Mouse (Mus musculus) neural tube, embryonic 10.5 days (tissue): ENCODE results near the gene Capn5.

Experiments
- DNase-seq: peaks from one replicate; pipeline ENCODE4 v3.0.0-alpha.2; 2017; ENCODE audit warnings: low spot score; ENCODE audit errors: extremely low spot score

Gene Capn5

DNA sequence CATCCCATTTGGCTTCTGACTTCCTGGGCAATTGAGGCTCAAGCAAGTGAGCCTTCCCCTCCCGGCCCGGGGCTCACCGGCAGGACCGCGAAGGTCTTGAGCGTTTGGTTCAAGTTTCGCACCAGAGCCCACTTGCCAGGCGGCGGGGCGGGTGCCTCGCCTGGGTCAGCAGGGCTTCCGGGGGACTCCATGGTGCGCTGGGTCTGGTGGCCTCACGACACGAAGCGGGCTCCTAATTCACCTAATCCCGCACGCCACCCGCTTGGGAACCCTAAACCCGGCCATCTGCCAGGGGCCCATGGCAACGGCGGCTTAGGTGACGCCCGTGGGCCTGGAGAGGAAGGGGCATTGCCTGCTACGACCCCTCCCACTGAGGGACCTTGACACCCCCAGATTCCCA lies 66.8 kb downstream of the Capn5 start:
- DNase-seq, result peak; percentile 37

DNA sequence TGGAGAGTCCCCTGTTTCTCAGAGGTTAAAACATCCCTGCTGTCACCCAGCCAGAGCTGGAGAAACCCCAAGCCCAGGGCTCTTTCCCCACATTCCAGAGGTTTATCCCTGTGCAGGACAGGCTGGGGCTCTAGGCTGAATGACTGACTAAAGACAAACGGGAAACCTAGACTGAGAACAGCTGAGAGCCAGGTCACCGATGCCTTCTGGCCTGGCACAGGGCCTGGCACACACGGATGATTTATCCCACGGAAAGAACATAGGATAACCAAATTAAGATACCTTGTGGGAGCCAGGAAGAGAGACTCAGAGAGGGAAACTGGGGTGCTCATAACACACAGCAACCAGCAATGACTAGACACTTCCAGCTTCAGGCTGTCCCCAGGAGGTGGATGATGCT lies 68.3 kb downstream of the Capn5 start:
- no peak for DNase-seq

DNA sequence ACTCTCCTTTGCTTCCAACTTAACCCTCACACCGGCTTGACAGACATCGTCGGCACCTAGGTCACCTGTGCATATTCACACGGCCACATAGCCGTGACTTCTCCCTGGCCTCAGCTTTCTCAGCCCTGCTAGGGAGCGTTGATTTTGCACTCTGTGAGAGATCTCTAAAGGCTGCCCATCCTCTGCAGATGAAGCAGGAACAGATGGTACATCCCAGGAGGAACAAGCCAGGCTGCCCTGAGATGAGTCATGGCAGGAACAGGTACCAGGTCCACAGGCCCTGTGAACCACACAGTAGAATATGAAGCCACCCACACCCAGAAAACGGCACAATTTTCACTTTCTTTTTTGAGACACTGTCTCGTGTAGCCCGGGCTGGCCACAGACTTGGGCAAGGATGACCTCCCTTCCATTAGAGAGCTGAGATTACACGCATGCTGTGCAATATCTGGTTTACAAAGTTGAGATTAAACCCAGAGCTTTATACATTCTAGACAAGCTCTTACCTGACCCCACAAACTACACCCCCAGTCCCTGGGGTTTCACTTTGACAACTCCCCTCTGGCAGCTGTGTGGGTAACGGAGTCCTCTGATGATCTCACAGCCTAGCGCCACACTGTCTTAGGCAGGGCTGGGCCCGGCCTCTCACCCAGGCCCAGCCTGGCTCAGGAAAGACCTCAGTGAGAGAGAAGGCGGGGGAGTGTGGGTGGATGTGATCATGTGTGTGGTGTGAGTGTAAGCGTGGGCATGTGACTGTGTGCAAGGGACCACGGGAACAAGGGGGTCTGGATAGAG lies 69.2 kb downstream of the Capn5 start:
- DNase-seq, result no peak

DNA sequence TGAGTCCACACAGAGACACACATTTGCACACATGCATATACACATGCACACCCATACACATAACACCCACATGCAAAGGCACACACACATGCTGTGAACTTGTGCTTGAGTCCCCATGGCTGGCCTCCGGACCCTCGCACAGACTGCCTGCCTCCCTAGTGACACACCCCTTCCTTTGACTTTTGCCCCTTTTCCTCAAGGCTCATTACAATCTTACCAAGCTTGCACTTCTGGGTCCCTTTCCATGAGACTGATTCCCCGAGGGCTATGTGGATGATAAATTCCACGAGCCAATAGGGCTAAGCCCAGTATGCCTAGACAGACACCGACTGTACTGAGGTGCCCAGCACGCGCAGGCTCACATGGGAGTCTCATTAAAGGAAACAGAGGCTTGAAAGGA lies 71.8 kb downstream of the Capn5 start:
- no peak for DNase-seq

DNA sequence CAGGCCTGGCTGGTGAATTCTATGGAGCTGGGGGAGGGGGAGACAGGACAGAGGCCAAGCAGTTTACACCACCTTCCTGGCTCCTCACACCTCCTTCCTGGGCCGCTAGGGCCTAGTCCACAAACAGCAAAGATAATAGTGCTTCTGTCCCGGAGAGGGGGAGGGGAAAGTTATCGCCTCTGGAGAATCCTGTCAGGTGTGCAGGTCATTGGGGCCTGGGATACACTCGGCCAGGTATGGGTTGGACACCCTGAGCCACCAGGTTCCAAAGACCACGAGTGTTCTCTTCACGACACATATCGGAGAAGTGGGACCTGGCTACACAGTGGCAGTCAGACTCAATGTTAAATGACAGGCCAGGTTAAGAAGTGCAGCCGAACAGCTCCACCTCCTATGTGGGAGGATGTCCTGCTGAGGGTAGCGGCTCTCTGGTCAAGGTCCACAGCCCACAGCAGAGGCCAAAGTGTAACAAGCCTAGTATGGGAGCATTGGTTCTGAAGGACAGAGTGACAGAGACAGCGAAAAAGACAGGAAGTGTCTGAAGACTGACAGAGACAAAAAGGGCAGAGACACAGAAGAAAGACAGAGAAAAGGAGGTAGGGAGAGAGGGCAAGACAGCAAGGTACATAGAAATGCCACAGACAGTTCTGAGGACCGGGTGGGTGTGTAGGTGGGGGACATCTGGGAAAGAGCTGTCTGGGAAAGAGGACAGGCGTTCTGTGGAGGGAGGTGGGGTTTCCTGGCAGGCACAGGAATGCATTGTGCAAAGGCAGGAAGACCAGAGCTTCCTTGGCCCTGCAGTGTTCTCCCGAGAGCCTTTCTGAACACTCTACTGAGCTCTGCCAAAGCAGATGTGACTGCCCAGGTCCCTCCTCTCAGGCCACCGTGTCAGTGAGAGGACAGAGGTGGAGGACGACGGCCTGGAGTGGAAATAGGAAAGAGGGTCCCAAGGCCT lies 73.3 kb downstream of the Capn5 start:
- DNase-seq, result no peak

DNA sequence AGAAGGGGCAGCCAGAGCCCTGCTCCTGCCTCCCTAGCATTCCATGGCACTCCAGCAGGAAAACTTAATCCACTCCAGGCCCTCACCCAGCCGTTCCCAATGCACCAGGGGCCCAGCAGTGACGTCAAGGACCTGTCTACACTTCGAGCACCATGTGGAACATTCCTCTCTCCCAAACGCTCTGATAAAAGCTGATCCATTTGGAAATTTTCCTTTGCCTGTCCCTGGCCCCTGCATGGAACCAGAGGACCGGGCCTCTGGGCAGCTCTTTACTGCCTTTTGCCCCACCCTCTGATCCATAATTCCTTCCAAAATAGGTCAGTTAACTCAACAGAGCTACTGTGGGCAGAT lies 74.2 kb downstream of the Capn5 start:
- no peak for DNase-seq

DNA sequence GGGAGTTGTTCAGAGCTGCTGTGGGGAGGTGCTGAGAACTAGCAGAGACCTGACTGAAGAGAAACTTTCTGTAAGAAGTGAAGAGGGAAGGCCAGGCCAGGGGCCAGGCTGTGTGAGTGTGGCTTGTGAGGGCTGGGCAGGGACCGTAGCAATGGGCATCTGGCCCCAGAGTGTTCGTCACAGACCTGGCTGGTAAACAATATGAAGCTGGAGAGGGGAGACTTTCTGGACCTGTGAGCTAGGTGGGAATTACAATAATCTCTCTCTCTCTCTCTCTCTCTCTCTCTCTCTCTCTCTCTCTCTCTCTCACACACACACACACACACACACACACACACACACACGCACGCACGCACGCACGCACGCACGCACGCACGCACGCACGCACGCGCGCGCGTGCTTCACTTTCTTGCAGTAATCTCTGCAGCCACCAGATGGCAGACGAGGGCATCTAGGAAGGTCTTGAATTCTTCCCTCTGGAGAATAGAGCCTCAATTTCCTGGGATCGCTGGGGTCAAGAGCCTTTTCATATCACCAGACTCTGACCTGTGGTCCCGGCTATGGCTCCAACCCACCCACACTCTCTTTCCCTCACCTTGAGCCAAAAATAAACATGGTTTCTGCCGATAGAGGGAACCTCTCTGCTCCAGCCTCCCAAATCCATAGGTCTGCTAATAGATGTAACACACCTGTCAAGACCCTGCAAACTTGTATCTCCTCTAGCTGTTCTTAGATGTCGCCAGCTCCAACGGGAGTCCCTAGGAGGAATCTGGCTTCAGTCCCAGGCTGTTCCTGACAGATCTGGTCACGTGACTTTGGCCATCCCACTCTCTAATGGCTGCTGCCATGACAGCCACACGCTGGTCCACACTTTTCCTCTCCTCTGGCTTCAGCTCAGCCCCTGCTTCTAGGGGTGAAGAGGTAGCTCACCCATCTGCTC lies 74.8 kb downstream of the Capn5 start:
- DNase-seq, result peak; percentile 91

DNA sequence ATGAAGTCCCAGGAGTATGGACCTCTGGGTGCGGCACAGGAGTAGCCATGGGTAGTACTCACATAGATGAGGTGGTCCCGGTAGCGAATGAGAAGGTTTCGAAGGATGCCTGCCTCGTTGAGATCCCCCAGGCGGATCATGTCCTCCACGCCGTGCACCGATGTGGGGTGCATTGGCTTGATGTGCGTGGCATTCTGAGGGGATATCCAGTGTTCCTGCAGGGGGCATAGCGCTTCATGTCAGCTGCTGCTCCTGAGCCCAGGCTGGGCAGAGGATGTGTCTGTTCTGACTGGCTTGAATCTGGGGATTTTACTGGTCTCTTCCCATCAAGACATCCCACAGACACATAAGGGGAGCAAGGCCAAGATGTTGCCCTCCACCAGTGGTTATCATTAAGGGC lies 75.6 kb downstream of the Capn5 start:
- no peak for DNase-seq

DNA sequence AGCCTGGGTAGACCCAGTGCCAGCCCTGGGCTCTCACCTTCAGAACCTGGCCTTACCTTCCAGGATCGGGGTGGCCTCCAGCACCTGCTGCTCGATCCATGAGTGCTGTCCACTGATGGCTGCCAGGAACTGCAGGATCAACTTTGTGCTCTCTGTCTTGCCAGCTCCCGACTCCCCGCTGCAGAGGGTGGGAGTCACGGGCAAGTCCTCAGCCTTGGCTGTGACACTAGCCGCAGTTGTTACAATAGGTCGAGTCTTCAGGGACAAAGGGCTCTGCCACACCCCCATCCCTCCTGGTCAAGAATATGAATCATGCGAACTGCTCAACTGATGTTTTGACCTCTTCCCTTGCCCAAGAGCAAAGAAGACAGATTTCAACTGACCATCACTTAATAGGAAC lies 80.5 kb downstream of the Capn5 start:
- no peak for DNase-seq

DNA sequence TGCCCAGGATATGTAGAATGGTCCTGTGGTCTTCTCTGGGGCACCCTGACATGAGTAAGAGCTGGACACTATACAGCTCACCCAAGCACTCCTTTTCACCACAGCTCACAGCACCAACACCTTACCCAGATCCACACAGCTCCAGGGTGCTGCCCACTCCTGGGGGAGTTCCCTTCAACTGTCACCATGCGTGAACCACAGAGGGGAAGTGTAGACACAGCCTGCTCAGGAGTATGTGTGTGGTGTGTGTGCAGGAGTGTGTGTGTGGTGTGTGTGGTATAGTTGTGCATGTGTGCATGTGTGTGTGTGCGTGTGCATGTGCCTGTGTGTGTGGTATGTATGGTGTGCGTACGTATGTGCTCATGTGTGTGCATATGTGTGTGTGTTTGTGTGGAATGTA lies 82.2 kb downstream of the Capn5 start:
- no peak for DNase-seq

DNA sequence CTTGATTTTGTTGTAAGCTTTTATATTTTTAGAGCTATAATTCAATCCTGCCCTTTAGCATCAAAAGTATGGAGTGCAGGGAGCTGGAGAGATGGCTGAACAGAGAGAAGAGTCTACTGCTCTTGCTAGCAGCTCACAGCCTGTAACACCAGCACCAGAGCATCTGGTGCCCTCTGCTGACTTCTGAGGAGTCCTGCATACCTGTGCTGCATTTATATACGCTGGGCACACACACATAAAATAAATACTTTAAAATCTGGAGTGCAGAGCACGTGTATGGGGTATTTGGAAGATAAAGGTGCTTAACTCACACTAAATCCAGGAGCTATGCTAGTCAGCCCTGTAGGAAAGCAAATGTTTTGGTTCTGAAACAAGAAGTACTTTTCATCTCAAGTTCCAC lies 91.7 kb downstream of the Capn5 start:
- no peak for DNase-seq

DNA sequence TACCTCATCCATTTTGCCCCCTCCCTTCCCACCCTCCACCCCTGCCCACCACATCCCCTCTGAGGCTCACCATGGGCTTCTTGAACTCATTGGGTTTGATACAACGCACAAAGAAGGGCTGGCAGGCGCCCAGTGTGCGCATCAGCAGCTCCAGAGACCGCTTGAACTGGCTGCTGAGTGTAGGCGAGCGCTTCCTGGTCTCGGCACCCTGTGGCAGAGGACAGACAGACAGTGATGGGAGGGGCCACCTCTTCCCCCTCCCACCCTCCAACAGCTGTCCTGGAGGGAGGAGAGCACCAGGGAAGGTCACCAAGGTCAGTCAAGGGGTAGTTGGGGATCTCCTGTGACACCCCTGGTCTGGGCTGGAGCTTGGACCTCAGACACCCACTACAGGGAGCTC lies 92.8 kb downstream of the Capn5 start:
- DNase-seq, result no peak

DNA sequence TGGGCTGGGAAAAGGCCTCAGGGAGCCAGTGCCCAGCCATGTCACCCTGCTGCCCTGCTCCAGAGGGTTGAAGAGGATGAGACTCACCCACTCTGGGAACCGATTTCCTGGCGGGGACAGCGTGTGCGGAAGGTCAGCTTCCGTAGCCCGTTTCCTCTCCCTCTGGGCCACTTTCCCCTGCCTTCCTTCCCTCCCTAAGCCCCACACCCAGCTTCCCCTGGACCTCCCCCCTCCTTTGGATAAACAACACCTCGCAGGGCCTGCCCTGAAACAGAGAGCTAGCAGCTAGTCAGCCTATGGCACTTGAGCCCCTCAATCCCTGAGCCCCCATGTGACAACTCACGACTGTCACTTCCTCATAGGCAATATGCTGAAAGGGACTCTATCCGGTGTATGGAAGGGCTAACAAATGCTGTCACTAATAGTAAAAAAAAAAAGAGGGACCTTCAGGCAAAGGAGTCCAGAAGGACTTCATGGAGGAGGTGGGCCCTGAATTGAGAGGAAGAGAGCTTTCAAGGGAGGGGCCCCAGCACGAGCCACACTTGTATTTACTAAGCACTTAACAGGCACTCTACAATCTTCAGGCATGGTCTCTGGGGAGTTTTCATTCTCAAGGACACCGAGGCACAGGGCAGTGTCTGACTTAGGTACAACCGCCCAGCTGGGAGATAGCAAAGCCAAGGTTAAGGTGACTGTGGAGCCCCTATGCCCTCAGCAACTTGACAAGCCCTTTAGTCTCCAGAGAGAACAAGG lies 93.4 kb downstream of the Capn5 start:
- no peak for DNase-seq

DNA sequence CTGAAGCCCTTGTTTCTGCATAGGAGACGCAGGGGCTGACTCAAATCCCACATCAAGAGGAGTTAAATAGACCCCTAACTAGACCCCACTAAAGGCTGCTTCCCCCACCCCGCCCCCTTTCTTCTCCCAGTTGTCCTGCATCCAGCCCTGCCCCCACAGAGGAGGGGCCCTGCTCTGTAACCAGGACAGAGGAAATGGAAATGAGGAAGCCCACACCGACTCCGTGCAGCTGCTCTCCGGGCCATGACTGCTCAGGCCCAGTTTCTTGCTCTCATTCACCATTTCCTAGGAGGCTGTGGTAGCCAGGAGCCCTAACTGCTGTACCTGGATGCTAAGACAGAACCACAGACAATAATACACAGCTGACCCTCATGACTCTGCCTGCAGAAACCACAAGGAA lies 95.7 kb downstream of the Capn5 start:
- DNase-seq, result no peak

DNA sequence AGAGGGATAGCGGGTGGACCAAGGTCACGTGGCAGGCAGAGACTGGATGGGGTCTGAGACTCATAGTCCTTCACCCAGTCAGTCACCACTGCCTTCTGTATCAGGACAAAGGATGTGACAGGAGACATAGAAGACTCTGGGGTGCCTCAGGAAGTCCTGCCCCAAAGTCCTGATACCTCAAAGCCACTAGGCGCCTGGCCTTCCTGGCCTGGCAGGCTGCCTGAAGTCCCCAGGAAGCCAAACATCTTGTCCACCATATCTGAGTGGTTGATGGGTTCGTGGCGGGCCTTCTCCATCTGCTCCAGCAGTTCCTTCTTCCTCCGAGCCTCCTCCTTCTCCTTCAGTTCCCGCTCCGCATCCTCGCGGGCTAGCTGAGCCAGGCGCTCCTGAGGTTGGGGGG lies 100.6 kb downstream of the Capn5 start:
- no peak for DNase-seq

DNA sequence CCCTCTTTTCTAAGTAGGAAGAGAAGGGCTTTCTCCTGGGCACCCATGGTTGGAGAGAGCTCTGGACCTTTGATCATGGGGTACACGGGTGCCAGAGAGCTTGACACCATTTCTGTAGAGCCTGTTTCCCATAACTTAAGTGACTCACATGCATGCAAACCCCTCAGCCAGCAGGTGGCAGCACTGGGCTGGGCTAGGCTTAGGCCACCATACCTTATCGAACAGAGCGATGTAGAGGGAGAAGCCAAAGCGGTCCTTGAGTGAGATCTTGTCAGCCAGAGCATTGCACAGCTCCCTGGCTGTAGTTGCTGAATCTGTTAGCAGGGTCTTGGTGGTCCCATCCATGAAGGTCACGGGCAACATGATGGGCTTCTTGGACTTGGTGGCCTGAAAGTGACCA lies 106.5 kb downstream of the Capn5 start:
- DNase-seq, result peak; percentile 87
